Mouse (Mus musculus) lung, adult 18-20 months (tissue): ENCODE measurements at regions not wholly inside any gene's neighbourhood (a gene's known extent, or its start where the extent isn't known, plus 50 kb on each side); places are given as distances from the start of the nearest gene placed in this dataset.
"Not testable (repeated sequence)": the region's sequence is repeated elsewhere in the genome, so short reads cannot be mapped to it uniquely, and the experiment has no call there.

ENCODE experiments used
- DNase-seq, 2 experiments: peaks; one replicate each; pipeline ENCODE4 v3.0.0; 2022; ENCODE audit warnings: mixed read lengths in 2 of 2

- DNase-seq = no peak
Observed at GRCm38 (mm10) chr12:71534199-71534598, 224.5 kb downstream of the Dact1 start.

DNA sequence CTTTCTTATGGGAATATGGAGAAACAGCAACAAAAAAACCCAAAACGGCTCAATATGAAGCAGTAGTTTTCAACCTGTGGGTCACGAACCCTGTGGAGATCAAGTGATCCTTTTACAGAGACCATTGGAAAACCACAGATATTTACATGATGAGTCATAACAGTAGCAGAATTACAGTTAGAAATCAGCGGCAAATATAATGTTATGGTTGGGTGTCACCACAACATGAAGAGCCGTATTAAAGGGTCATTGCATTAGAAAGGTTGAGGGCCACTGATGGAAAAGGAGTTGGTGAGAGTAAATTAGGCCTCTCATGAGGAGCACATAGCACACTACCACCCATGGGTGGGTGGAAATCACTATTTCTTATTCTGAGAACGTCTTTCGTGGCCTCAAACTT, 225.6 kb downstream of the Dact1 start:
- no peak for DNase-seq

- DNase-seq = not testable (repeated sequence)
Observed at GRCm38 (mm10) chr12:71535831-71536230, 226.1 kb downstream of the Dact1 start.

DNA sequence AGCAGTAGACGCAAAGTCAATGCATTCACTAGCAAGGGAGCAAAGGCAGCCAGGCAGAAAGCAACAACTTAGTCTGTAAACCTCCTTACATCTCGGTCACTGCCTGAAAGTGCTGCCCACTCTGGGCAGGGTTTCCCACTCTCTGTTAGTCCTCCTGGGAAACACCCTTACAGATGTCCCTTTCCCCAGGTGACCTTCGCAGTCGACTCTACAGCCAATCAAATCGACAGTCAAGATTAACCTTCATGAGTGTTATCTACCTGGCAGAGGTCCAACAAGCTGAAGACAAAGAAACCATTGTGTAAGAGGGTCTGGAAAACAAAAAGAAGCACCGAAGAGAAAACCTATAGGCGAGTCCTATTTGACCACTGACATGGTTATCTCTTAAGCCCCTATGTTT, 229.0 kb downstream of the Dact1 start:
- DNase-seq = no peak

DNA sequence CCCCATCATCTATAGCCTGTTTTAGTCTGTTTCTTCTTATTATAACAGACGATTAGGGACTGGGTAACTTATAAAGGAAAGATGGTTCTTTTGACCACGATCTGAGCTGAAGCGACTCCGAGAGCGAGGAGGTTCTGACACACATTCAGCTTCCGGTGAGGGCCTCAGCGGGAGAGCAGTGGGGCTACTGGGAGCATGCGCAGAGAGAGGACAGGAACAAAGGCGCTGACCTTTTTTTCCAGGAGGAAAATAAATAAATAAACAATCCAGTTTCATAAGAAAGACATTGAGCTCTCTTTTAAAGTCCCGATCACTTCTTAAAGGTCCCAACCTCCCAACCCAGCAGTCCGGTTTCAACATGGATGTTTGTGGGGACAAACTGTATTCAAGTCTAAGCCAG, 230.6 kb downstream of the Dact1 start:
- DNase-seq = no peak

- DNase-seq = no peak
Observed at GRCm38 (mm10) chr12:71541961-71542360, 232.3 kb downstream of the Dact1 start.

- no peak for DNase-seq
Observed at GRCm38 (mm10) chr12:71543571-71544119, 234.0 kb downstream of the Dact1 start.

DNA sequence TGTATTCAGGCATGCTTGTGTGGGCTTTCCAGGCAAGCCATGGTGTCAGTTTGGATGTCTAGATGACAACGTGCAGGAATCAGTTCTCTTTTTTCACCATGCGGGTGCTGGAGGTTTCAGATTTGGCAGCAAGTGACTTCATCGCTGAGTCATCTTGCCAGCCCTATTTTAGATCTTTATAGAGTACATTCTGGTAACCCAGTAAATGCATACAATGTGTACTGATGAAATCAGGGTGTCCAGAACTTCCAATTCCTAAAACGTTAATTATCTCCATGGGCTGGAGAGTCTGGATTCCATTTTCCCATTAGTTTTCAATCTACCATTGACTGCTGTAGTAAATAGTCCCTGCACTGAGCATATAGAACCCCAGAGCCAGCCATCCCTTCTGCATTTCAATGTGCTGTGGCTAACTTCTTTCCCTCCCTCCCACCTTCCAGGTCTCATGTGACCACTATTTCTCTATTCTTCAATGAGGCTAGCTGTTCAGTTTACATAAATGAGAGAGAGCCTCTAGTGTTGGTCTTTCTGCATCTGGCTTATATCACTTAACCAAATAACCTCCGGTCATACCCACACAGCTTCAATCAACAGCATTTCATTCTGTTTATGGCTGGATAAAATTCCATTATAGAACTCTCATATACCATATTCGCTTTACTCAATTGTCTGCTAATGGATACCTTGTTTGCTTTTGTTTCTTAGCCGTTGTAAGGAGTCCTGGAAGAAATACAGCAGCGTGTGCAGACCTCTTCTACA, 234.9 kb downstream of the Dact1 start:
- no peak for DNase-seq

DNA sequence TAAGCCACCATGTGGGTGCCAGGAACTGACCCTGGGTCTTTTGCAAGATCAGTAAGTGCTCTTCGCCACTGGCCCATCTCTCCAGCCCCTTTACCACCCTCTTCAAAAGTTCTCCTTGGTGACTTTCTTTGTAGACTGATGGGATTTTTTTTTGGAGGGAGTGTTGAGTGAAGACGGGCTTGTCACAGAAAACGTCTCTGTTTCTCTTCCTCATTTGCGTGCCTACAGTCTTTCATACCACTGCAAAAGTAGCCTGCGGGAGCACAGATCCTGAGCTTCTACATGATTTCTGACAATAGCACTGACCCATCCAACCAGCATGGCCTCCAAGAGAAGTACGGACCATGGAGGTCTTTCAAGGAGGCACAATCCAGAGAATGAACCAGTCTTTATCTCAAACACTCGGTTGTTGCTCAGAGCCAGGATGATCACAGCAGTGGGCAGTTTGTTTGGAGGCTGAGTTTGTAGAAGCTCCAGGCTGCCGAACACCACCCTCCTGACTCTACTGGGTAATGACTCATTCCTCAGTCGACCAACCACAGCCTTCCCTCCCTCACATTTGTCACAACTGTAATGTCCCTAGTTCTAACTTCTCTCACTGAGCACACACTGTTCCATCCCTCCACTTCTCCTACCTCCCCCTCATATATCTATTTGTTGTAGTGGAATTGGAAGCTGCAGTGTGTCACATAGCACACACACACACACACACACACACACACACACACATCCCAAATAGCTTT, 237.0 kb downstream of the Dact1 start:
- no peak for DNase-seq

DNA sequence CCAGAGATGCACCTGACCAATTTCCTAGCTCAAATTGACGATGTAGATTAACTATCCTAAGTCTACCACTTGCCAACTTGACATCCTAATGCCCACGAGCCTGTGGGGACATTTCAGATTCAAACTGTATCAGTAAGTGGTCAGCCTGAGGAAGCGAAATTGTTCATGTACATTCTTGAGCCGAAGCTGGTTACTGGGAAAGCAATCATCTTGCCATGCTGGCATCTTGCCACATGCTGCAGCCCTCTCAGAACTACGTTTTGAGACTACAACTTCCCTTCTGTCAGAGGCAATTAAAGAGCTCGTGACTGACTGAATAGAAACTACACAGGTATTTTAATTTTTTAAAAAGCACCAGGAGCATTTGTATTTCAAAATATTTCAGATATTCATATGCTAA, 239.7 kb downstream of the Dact1 start:
- no peak for DNase-seq

- no peak for DNase-seq
Observed at GRCm38 (mm10) chr12:71554212-71554611, 244.5 kb downstream of the Dact1 start.

DNA sequence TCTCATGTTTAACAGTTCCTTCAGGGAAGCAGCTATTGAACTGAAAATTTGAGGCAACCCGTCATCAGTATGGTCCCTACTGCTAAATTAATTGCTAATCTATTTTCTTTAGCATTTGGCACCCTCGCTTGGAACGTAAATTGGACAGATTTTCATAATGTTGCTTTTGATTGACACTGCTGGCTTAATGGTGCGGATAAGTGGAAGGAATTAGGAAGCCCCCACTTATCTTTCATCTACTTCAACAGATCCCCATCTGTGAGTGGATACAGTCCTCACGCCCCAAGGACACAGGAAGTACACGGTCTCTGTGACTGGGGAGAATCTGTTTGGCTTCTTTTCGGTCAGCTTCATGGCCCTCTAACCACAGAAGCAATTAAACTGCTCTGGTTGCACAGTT, 251.6 kb downstream of the Dact1 start:
- no peak for DNase-seq

DNA sequence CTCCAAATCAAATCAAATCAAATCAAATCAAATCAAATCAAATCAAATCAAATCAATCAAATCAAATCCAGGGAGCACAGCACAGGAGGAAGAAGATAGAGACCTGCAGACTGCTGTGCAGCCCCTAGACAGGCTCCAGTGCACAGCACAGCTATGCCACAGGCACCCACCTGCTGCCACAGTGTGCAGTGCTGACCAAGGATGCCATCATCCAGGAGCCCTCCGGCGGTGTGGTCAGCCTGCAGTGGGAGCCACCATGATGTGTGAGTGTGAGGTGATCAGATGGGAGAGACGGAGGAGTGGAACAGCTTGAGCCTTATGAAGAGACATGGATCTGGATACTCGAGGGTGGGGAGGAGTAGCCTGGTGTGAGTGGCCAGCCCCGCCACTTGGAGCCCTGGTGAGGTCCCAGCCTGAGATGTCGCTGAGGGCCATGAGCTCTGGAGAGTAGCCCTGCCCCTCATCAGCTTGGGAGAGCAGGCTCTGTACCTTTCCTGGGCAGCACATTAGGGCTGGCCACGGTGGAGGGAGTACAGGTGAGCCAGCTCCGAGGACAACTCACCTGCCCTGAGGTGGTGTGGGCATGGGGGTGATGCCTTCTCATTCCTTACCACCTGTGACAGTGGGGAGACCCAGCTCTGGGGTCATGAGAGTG, 252.4 kb downstream of the Dact1 start:
- DNase-seq = no peak

DNA sequence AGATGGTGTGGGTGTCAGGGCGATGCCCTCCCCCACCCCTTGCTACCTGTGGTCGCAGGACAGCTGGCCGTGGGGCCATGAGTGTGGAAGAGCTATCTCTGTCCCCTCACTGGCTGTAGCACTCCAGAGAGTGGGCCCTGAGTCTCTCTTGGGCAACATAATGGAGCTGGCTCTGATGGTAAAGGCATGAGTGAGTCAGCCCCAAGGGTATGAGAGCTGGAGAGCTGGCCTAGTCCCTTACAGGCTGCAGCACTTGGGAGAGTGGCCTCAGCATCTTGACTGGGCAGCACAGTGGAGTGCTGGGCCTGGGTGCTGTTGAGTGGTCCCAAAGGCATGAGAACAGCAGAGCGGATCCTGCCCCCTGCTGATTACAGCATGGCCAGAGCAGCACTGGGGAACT, 253.5 kb downstream of the Dact1 start:
- DNase-seq = no peak

DNA sequence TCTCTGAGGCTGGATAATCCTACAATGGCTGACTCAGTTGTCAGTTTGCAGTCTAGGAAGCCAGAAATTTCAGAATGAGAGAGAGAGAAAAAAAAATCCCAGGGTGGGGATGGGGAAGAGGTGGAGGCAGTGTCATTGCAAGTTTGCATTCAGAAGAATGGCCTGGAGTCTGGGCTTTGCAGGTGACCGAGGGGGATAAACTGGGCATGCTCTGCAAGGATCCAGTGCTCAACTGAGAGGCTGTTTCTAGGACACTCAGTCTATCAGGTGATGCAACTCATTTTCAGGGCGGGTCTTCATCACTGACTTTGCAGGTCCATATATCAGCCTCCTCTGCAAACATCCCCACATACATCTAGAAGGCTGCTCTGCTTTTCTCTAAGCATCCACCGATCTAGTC, 256.7 kb downstream of the Dact1 start:
- no peak for DNase-seq

DNA sequence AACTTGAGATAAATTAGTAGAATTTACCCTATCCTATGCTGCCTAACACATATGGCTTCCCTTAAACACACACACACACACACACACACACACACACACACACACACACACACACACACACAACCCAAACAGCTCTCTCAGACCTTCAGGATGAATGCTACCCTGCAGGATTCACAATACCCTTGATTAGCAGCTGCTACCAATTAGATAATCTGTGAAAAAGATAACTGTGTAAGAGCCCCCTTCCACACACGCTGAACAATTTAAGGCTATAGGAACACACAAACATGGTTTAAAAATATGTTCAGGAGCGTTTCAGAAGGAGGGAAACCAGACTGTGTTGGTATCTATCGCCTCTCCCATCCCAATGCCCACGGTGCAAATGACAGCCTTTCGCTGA, 258.6 kb downstream of the Dact1 start:
- no peak for DNase-seq

DNA sequence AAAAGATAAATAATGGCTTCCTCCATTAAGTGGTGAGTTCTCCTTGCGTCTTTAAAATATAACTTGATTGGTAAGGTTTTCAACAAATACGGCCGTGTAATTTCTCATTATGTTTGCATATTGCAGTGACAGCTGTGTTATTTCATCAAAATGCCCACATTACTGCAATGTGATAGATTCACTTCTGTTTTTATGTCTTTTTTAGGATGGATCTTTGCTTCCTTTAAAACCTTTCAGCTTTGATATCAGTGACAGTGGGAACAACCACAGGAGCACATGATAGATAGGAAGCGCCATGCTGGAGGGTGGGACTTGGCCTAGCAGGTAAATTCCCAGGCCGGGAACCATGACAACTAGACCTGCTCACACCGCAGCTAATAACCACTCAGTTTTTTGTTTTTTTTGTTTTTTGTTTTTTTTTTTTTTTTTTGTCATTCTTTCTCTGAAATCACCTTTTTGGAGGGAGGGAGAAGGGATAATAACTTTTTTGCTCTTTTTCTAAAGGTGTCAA, 259.3 kb downstream of the Dact1 start:
- no peak for DNase-seq

- DNase-seq = no peak
Observed at GRCm38 (mm10) chr12:71569662-71570061, 260.0 kb downstream of the Dact1 start.

- DNase-seq = no peak
Observed at GRCm38 (mm10) chr12:71570116-71570515, 260.4 kb downstream of the Dact1 start.

DNA sequence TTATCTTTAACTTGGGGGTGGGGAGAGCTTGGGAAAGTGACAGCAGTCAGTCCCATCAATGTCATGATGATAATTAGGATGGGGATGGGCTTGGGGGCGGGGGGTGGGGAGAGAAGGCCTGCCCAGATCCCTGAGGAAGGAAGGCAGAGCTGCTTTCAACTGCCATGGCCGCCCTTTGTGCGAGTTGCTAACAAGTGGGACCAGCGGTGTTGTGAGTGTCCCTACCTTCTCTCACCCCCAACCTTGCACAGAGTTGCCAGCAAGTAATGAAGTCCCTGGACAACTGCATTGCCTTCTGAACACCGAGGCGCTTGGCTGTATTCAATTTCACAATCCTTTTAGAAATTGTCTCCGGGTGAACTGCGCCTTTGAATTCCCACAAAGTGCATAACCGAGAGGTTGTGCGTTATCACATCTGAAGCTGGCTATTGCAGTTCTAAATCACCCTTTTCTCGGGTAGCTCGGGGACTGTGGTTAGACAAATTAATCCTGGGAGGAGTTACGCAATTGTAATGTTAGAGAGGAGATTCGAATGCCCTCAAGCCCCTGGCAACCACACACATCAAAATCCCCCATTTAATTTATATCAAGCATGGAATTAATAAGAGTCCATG, 257.9 kb upstream of the Daam1 start:
- DNase-seq = no peak

GRCm38 (mm10) chr12:71573456-71573855, 257.4 kb upstream of the Daam1 start:
- no peak for DNase-seq

- no peak for DNase-seq
Observed at GRCm38 (mm10) chr12:71574685-71575084, 256.2 kb upstream of the Daam1 start.

DNA sequence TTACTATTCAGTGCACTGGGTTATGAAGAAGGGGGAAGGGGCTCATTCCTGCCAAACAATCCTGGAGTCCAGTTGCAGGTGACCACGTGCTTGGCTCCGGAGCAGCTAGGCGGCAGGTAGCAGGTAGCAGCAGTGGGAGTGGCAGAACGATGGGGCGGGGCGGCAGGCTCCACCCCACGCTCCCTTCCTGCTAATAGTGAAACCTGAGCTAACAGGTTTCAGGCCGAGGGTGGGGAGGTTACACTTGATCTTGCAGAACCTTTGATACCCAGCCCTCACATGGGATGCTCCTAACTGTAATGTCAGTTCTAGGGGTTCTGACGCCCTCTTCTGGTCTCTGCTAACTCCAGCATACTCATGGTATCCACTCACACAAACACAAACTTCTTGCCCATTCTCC, 253.5 kb upstream of the Daam1 start:
- DNase-seq = peak; percentile 49 to 63
